Mouse (Mus musculus) B cell, adult 2 months (primary cell): ENCODE data around the gene Mcoln2.

Source experiments
- DNase-seq, 2 experiments: peaks; one replicate each; pipeline ENCODE4 v3.0.0; 2022

The Mcoln2 gene

GRCm38 (mm10) chr3:146149156-146150057 is at the start of gene Mcoln2:
Gene Mcoln2 (plus strand): TSS chr3:146149833.
- DNase-seq: peak; percentile 57 to 58

GRCm38 (mm10) chr3:146099925-146100324 is 49.7 kb upstream of the Mcoln2 start:
- no peak for DNase-seq

- DNase-seq: peak; percentile 68
Observed at GRCm38 (mm10) chr3:146102049-146102448, 47.6 kb upstream of the Mcoln2 start.

GRCm38 (mm10) chr3:146107116-146107849 is 42.4 kb upstream of the Mcoln2 start:
- DNase-seq: peak; percentile 21 to 25

- peak; percentile 27 to 28 for DNase-seq
Observed at GRCm38 (mm10) chr3:146107921-146108571, 41.6 kb upstream of the Mcoln2 start, which contains the start of gene Wdr63. Gene Wdr63 (minus strand): TSS chr3:146108130.

- DNase-seq: no peak
Observed at GRCm38 (mm10) chr3:146108945-146109344, 40.7 kb upstream of the Mcoln2 start.

- DNase-seq: no peak
Observed at GRCm38 (mm10) chr3:146110358-146110757, 39.3 kb upstream of the Mcoln2 start.

- no peak for DNase-seq
Observed at GRCm38 (mm10) chr3:146110916-146111315, 38.7 kb upstream of the Mcoln2 start.

GRCm38 (mm10) chr3:146117258-146117996 is 32.2 kb upstream of the Mcoln2 start, which contains the start of gene Mcoln3:
Gene Mcoln3 (plus strand): TSS chr3:146117450.
- DNase-seq: no peak

- DNase-seq: no peak
Observed at GRCm38 (mm10) chr3:146117997-146118457, 31.6 kb upstream of the Mcoln2 start.

- DNase-seq: peak; percentile 23 to 39
Observed at GRCm38 (mm10) chr3:146121310-146122124, 28.1 kb upstream of the Mcoln2 start.

GRCm38 (mm10) chr3:146122125-146122420 is 27.6 kb upstream of the Mcoln2 start:
- DNase-seq: no peak

GRCm38 (mm10) chr3:146122807-146123463 is 26.7 kb upstream of the Mcoln2 start:
- DNase-seq: peak; percentile 10 to 16

GRCm38 (mm10) chr3:146123464-146123825 is 26.2 kb upstream of the Mcoln2 start:
- no peak for DNase-seq

- no peak for DNase-seq
Observed at GRCm38 (mm10) chr3:146127205-146127604, 22.4 kb upstream of the Mcoln2 start.

GRCm38 (mm10) chr3:146134834-146135233 is 14.8 kb upstream of the Mcoln2 start:
- peak; percentile 30 for DNase-seq

- no peak for DNase-seq
Observed at GRCm38 (mm10) chr3:146135417-146135816, 14.2 kb upstream of the Mcoln2 start.

- DNase-seq: peak; percentile 20 to 25
Observed at GRCm38 (mm10) chr3:146136422-146136821, 13.2 kb upstream of the Mcoln2 start.

- no peak for DNase-seq
Observed at GRCm38 (mm10) chr3:146140276-146140675, 9.4 kb upstream of the Mcoln2 start.

GRCm38 (mm10) chr3:146142523-146142922 is 7.1 kb upstream of the Mcoln2 start:
- no peak for DNase-seq

- DNase-seq: peak; percentile 35 to 41
Observed at GRCm38 (mm10) chr3:146145501-146145900, 4.1 kb upstream of the Mcoln2 start.
